Mouse (Mus musculus): Measurements from ENCODE around the gene Tmem131l. TPM values are rescaled to one million over a fixed set of nuclear protein-coding genes. Genes with fewer than 3 reads are reported as not detected.

Tmem131l gene
- total RNA-seq, 2 experiments from 2014 or later = 34.6 to 40.3 TPM

- DNase-seq (ENCODE audit: extremely low spot score in 1 of 2, low spot score in 2 of 2) = no peak
- intact Hi-C loops (cut with DNase I) = no loop called here
These were observed 182.4 kb downstream of the Tmem131l start for GRCm38 (mm10) chr3:83857621-83858020.

GRCm38 (mm10) chr3:83855643-83856042 is 184.3 kb downstream of the Tmem131l start:
- intact Hi-C loops (cut with DNase I) = no loop called here

GRCm38 (mm10) chr3:83849341-83849740 is 190.6 kb downstream of the Tmem131l start:
- DNase-seq (ENCODE audit: extremely low spot score in 1 of 2, low spot score in 2 of 2) = no peak
- intact Hi-C loops (cut with DNase I) = no loop called here

More at GRCm38 (mm10) chr3:83855643-83856042, 184.3 kb downstream of the Tmem131l start:
- DNase-seq (ENCODE audit: extremely low spot score in 1 of 2, low spot score in 2 of 2) = no peak

Other genes with a start within 250 kb of the Tmem131l start
- under 1 TPM; 0.54 to 0.67 TPM for gene Tlr2, start 198.4 kb downstream of the Tmem131l start, total RNA-seq (2021)
- gene Mnd1, start 115.6 kb upstream of the Tmem131l start, total RNA-seq (2021) = 1 to 10 TPM; 1.9 to 3.4 TPM
- not detected for gene Gm6525, start 133.9 kb upstream of the Tmem131l start, total RNA-seq (2021)